In genomic region chr1:106172931-106173371, GRCm38 (mm10) we compare ENCODE assay signal across 8 mouse cellular contexts. TPM values are rescaled to one million over a fixed set of nuclear protein-coding genes. Genes with fewer than 3 reads are reported as not detected.
DNase-seq lines count a peak whose midpoint lies in the region; ATAC-seq and TF ChIP-seq lines count a peak whose summit lies in the region.

No protein-coding gene starts in this region.

- no peaks in the 10 kb centered on the region for H3K9me3 ChIP-seq in forebrain, embryonic 10.5 days
- no peaks in the 10 kb centered on the region for H3K9me3 ChIP-seq in hindbrain, embryonic 13.5 days
- H3K9me3 ChIP-seq in limb, embryonic 13.5 days: no peaks in the 10 kb centered on the region

- ATAC-seq in hindbrain, embryonic 13.5 days (ENCODE audit: low FRiP score): peak; percentile 0; the same call in 1 of the 2 replicates
- ATAC-seq in limb, embryonic 13.5 days (ENCODE audit: low FRiP score, low read depth): no peak

- peak overlapping the region; percentile 81 for H3K4me2 ChIP-seq in hindbrain, embryonic 13.5 days
- peak overlapping the region; percentile 82 for H3K4me2 ChIP-seq in limb, embryonic 13.5 days (replicated peaks)

- H3K27ac ChIP-seq in bone marrow, adult 2 months (ENCODE audit: control insufficient read depth, insufficient read depth, low read depth, low read length, poor library complexity): no peak overlapping the region
- peak overlapping the region; percentile 97 for H3K27ac ChIP-seq in forebrain, embryonic 10.5 days
- H3K27ac ChIP-seq in hindbrain, embryonic 13.5 days: peak overlapping the region; percentile 97
- no peak overlapping the region for H3K27ac ChIP-seq in limb, embryonic 13.5 days

- DNase-seq in layer of hippocampus, adult 11-12 months (ENCODE audit: low spot score): peak; percentile 28
- DNase-seq in layer of hippocampus, adult 9-11 months: no peak
- DNase-seq in forebrain, embryonic 10.5 days (ENCODE audit: extremely low spot score, low spot score): peak; percentile 50
- peak; percentile 76 for DNase-seq in neural tube, embryonic 10.5 days (ENCODE audit: extremely low spot score, low spot score)
- DNase-seq in thymus, postnatal 10 days (ENCODE audit: low spot score in 2 of 2): peak; percentile 9 to 17

- H3K4me1 ChIP-seq in bone marrow, adult 2 months (ENCODE audit: control insufficient read depth, insufficient read depth, low read length): peaks cover 1% of the 10 kb centered on the region
- H3K4me1 ChIP-seq in forebrain, embryonic 10.5 days: peaks cover 64% of the 10 kb centered on the region
- H3K4me1 ChIP-seq in hindbrain, embryonic 13.5 days (replicated peaks): peaks cover 38% of the 10 kb centered on the region
- H3K4me1 ChIP-seq in limb, embryonic 13.5 days: peaks cover 42% of the 10 kb centered on the region

- no peaks in the 10 kb centered on the region for H3K27me3 ChIP-seq in forebrain, embryonic 10.5 days (ENCODE audit: poor library complexity, severe bottlenecking)
- H3K27me3 ChIP-seq in hindbrain, embryonic 13.5 days: no peaks in the 10 kb centered on the region
- H3K27me3 ChIP-seq in limb, embryonic 13.5 days: no peaks in the 10 kb centered on the region

- H3K36me3 ChIP-seq in forebrain, embryonic 10.5 days (replicated peaks): no peaks in the 10 kb centered on the region
- no peaks in the 10 kb centered on the region for H3K36me3 ChIP-seq in hindbrain, embryonic 13.5 days
- H3K36me3 ChIP-seq in limb, embryonic 13.5 days: no peaks in the 10 kb centered on the region

- 11% methylated on average over 47 of the region's 47 CpGs for WGBS in bone marrow, adult 2 months
- 2% methylated on average over 47 of the region's 47 CpGs for whole genome bisulfite sequencing in forebrain, embryonic 10.5 days
- 0% methylated on average over 46 of the region's 47 CpGs for WGBS in hindbrain, embryonic 13.5 days
- WGBS in limb, embryonic 13.5 days: 3% methylated on average over 30 of the region's 47 CpGs

- no peak for TF ChIP-seq POLR2A in bone marrow, adult 2 months (IDR thresholded peaks at IDR 0.05; ENCODE audit: borderline replicate concordance, control insufficient read depth, low read depth, low read length)

- TF ChIP-seq CTCF in bone marrow, adult 2 months (IDR thresholded peaks at IDR 0.05; ENCODE audit: control insufficient read depth, insufficient read depth, low read length): no peak

- H3K4me3 ChIP-seq in bone marrow, adult 2 months (replicated peaks; ENCODE audit: control insufficient read depth, low read depth, low read length): peak overlapping the region; percentile 45
- peak overlapping the region; percentile 92 for H3K4me3 ChIP-seq in forebrain, embryonic 10.5 days
- H3K4me3 ChIP-seq in hindbrain, embryonic 13.5 days: peak overlapping the region; percentile 96
- H3K4me3 ChIP-seq in limb, embryonic 13.5 days: peak overlapping the region; percentile 88

- H3K9ac ChIP-seq in hindbrain, embryonic 13.5 days: peak overlapping the region; percentile 99
- peak overlapping the region; percentile 88 for H3K9ac ChIP-seq in limb, embryonic 13.5 days

RNA-seq across cellular contexts. Expression of gene Phlpp1, which starts 1.4 kb away (rescaled TPM):
- polyA plus RNA-seq in bone marrow, adult 2 months (2011; ENCODE audit: insufficient read depth, insufficient read length, low replicate concordance, missing spikeins): 2.6 and 3.2 TPM in 2 replicates
- polyA plus RNA-seq in forebrain, embryonic 10.5 days (2016; fragmentation: Nextera tagmentation; extraction: Ambion mirVana): 5.1 and 5.5 TPM in 2 replicates
- 6.8 and 6.9 TPM in 2 replicates for polyA plus RNA-seq in hindbrain, embryonic 13.5 days (2015; fragmentation: Nextera tagmentation; extraction: Ambion mirVana)
- 3.7 and 4.3 TPM in 2 replicates for polyA plus RNA-seq in limb, embryonic 13.5 days (2015; fragmentation: Nextera tagmentation; extraction: Ambion mirVana)

Comparison
In these comparisons a context has a peak if more than half of its experiments do, and no peak if none do; other contexts are left out.
1. H3K27ac ChIP-seq: peak in forebrain, embryonic 10.5 days (single experiment) and hindbrain, embryonic 13.5 days (single experiment); none in bone marrow, adult 2 months (single experiment) and limb, embryonic 13.5 days (single experiment).
2. H3K4me3 ChIP-seq: peak in every context shown above with its lines; median percentile 96 in hindbrain, embryonic 13.5 days; 92 in forebrain, embryonic 10.5 days; 88 in limb, embryonic 13.5 days; 45 in bone marrow, adult 2 months.